In the genomic region with DNA sequence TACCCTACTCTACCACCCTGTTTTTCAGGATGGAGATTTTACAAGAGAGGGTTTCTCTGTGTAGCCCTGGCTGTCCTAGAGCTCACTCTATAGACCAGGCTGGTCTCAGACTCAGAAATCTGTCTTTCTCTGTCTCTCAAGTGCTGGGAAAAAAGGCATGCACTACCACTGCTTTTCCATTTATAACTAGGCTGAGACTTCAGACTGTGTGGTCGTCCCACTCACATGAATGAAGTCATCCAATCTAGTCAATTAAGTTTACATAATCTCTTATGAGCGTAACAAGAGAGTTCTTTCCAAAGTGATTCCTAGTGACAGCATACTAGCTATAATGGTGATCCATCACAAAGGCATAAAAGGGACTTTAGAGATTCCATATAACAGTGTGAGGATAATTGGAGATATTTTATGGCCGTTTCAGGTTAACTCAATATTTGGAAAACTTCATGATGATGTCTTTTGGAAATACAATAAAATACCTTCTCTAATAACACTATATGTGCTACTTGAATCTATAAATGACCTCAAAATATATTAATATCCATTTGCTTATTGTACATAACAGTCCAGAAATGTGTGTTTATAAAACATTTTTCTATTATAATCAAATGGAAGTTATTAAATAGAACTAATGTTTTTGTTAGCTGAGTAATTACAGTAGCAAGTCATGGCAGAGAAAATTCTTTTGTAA, we compare ENCODE assay signal across 26 mouse cellular contexts.
"Had no signal": no experiment of that assay in that cellular context is flagged by ENCODE, and none has a peak within 500 bp of the region (broad histone marks: within the 10 kb centered on the region; RNA-seq: fewer than 3 reads in every experiment).

No protein-coding gene starts in this region.

- ATAC-seq: hindbrain, embryonic 16.5 days; inflammation-experienced regulatory T-cells, adult 6 months; intestine, embryonic 15.5 days; intestine, postnatal 0 days had no signal

- H3K4me2 ChIP-seq: heart, embryonic 12.5 days; hindbrain, embryonic 12.5 days; hindbrain, embryonic 14.5 days; intestine, embryonic 15.5 days; limb, embryonic 12.5 days; liver, embryonic 11.5 days had no signal

- H3K36me3 ChIP-seq: heart, embryonic 10.5 days; heart, embryonic 12.5 days; hindbrain, embryonic 10.5 days; hindbrain, embryonic 12.5 days; intestine, embryonic 15.5 days; limb, embryonic 10.5 days; limb, embryonic 12.5 days had no signal

- H3K27me3 ChIP-seq: heart, embryonic 12.5 days; hindbrain, embryonic 12.5 days; intestine, embryonic 15.5 days; limb, embryonic 12.5 days had no signal

- H3K27ac ChIP-seq: gastrocnemius, adult 2 months; heart, embryonic 10.5 days; hindbrain, embryonic 10.5 days; hindbrain, embryonic 12.5 days; hindbrain, embryonic 14.5 days; intestine, embryonic 15.5 days; layer of hippocampus, adult 2 months; left cerebral cortex, adult 2 months; limb, embryonic 10.5 days; limb, embryonic 12.5 days had no signal

- H3K9ac ChIP-seq: heart, embryonic 12.5 days; hindbrain, embryonic 12.5 days; hindbrain, embryonic 14.5 days; intestine, embryonic 15.5 days; limb, embryonic 12.5 days had no signal

- DNase-seq: gastrocnemius, adult 2 months; gastrocnemius, postnatal 10 days; gastrocnemius, postnatal 25 days; heart, adult 18-20 months; heart, postnatal 10 days; heart, postnatal 4 days; kidney, adult 18-20 months; kidney, adult 8-10 months; kidney, postnatal 10 days; kidney, postnatal 25 days; kidney, postnatal 4 days; liver had no signal

- H3K4me3 ChIP-seq: gastrocnemius, adult 2 months; heart, embryonic 10.5 days; heart, embryonic 12.5 days; hindbrain, embryonic 10.5 days; hindbrain, embryonic 12.5 days; intestine, embryonic 15.5 days; layer of hippocampus, adult 2 months; left cerebral cortex, adult 2 months; limb, embryonic 10.5 days; limb, embryonic 12.5 days had no signal

- H3K9me3 ChIP-seq: heart, embryonic 10.5 days; heart, embryonic 12.5 days; hindbrain, embryonic 10.5 days; hindbrain, embryonic 12.5 days; intestine, embryonic 15.5 days; limb, embryonic 10.5 days; limb, embryonic 12.5 days had no signal

- H3K4me1 ChIP-seq: heart, embryonic 10.5 days; heart, embryonic 12.5 days; hindbrain, embryonic 12.5 days; intestine, embryonic 15.5 days; limb, embryonic 10.5 days; limb, embryonic 12.5 days had no signal
